Mouse (Mus musculus) heart, embryonic 11.5 days (tissue): Measurements from ENCODE around the gene Ift20. TPM values are rescaled to one million over a fixed set of nuclear protein-coding genes. Genes with fewer than 3 reads are reported as not detected.
"Not testable (repeated sequence)": the region's sequence is repeated elsewhere in the genome, so short reads cannot be mapped to it uniquely, and the experiment has no call there.

Experiments used
- ATAC-seq: fragments of 200-750 bp; cut with Nextera tagmentation; replicated peaks from 2 replicates; pipeline ENCODE4 v1.8.0; 2017; ENCODE audit warnings: moderate library complexity; ENCODE audit not compliant: insufficient number of reproducible peaks, low FRiP score, low TSS enrichment
- H3K27ac ChIP-seq: fragments of 300-500 bp; sonication (generic); 2 replicates; pipeline ENCODE4 v1.5.1; 2014; ENCODE audit warnings: mild to moderate bottlenecking, low read depth, low read length
- H3K27me3 ChIP-seq: fragments of 300-500 bp; sonication (generic); 2 replicates; pipeline ENCODE4 v1.6.1; 2014; ENCODE audit warnings: mild to moderate bottlenecking, low read length, mixed read lengths; ENCODE audit not compliant: control insufficient read depth, insufficient read depth
- H3K36me3 ChIP-seq: fragments of 300-500 bp; sonication (generic); 2 replicates; pipeline ENCODE4 v1.6.1; 2014; ENCODE audit warnings: mild to moderate bottlenecking, low read length, moderate library complexity, mixed read lengths; ENCODE audit not compliant: control insufficient read depth, insufficient read depth
- H3K4me1 ChIP-seq: fragments of 300-500 bp; sonication (generic); 2 replicates; pipeline ENCODE4 v1.6.1; 2014; ENCODE audit warnings: low read length; ENCODE audit not compliant: control insufficient read depth, insufficient read depth
- H3K4me2 ChIP-seq: fragments of 300-500 bp; sonication (generic); 2 replicates; pipeline ENCODE4 v1.6.1; 2014; ENCODE audit warnings: mild to moderate bottlenecking, moderate library complexity
- H3K4me3 ChIP-seq: fragments of 300-500 bp; sonication (generic); 2 replicates; pipeline ENCODE4 v1.5.1; 2014; ENCODE audit warnings: low read depth, low read length
- H3K9ac ChIP-seq: fragments of 300-500 bp; sonication (generic); 2 replicates; pipeline ENCODE4 v1.6.1; 2014; ENCODE audit warnings: mild to moderate bottlenecking, low read depth, low read length, moderate library complexity
- H3K9me3 ChIP-seq: fragments of 300-500 bp; sonication (generic); replicated peaks from 2 replicates; pipeline ENCODE4 v1.6.1; 2016; ENCODE audit warnings: low read length; ENCODE audit not compliant: control insufficient read depth
- WGBS: fragments of 180-500 bp; shearing (Covaris S2); extraction: QIAGEN DNeasy Blood & Tissue Kit; methylation state at CpG from one replicate; pipeline ENCODE4 v1.1.7; 2014; ENCODE audit not compliant: insufficient replicate concordance; 5-methylcytosine and 5-hydroxymethylcytosine counted together
- polyA plus RNA-seq: library from polyadenylated mRNA; unstranded; fragments of >200 nt; fragmentation: Nextera tagmentation; extraction: Ambion mirVana; gene quantifications from 2 replicates; pipeline ENCODE4 v1.2.1, GENCODE M21; 2014

Ift20 gene
- polyA plus RNA-seq, 1 experiment from 2014 or later: 107 TPM

DNA sequence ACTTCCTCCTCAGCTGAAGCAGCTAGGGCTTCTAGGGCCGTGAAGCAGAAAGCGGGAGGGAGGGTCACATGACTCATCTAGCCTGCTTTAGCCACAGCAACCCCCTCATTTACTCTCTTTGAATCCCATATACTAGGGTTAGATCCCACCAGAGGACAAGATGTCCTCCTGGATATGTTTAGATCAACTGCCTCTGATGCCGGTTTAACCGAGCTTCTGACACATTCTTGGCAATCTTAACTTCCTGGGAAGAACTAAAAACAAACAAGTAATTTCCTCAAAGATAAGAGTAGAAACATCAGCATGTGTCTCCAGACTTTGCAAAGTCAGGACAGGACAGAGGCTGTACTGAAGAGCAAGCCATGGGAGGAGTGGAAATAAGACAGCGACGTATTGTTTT, 30.6 kb downstream of the Ift20 start:
- no peaks in the 10 kb centered on the region for H3K9me3 ChIP-seq
- no peak overlapping the region for H3K9ac ChIP-seq
- no peak overlapping the region for H3K4me3 ChIP-seq
- H3K27me3 ChIP-seq: no peaks in the 10 kb centered on the region
- H3K36me3 ChIP-seq: peaks cover 9% of the 10 kb centered on the region
- H3K4me1 ChIP-seq: peaks cover 7% of the 10 kb centered on the region; the same call in 1 of the 2 replicates
- ATAC-seq: no peak
- H3K4me2 ChIP-seq: no peak overlapping the region
- peak overlapping the region; percentile 50; the same call in 1 of the 2 replicates for H3K27ac ChIP-seq
- WGBS: 37% methylated on average over 6 of the region's 6 CpGs

DNA sequence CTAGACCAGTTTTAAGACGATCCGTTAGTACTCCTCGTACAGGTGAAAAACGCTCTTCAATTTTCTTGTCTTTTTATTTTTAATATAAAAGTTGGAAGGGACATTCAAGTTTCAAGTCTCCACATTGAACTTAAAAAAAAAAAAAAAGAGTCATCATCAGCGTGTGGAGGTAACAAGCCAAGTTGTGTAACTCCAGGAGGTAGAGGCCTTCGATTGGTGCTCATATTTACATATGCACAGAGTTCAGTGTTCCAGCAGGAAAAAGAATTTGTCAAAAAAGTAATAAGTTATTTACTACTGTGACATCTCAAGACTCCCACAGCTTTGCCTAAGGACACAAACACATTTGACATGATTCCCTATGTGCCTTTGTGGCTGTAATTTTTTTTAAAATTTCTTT, 31.5 kb downstream of the Ift20 start:
- peaks cover 7% of the 10 kb centered on the region; the same call in 1 of the 2 replicates for H3K4me1 ChIP-seq
- 87% methylated on average over 6 of the region's 6 CpGs for WGBS
- H3K4me3 ChIP-seq: no peak overlapping the region
- peaks cover 9% of the 10 kb centered on the region for H3K36me3 ChIP-seq
- H3K9me3 ChIP-seq: no peaks in the 10 kb centered on the region
- H3K27ac ChIP-seq: no peak overlapping the region
- H3K4me2 ChIP-seq: no peak overlapping the region
- no peak overlapping the region for H3K9ac ChIP-seq
- no peaks in the 10 kb centered on the region for H3K27me3 ChIP-seq
- ATAC-seq: no peak

DNA sequence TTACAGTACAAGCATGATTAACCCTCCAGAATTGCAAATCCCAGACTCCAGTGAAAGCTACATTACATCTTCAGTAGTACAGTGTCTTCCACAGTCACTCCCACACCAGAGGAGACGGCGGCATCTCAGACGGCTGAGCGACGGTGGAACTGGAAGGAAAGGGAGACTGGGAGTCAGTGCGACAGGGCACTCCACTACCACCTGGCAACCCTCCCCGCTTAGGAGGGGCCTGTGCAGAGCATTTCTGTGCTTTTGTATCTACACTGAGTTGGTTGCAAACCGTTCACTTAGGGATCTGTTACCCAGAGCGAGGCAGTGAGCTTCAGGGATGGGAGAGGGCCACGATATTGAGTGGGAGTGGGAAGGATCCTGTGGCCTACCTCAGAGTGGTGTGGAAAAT, 32.7 kb downstream of the Ift20 start:
- Histone ChIP-seq H3K36me3 (peaks cover 12% of the 10 kb centered on the region), H3K4me2 (no peak overlapping the region), H3K9me3 (no peaks in the 10 kb centered on the region), H3K4me1 (peaks cover 7% of the 10 kb centered on the region; the same call in 1 of the 2 replicates), H3K4me3 (no peak overlapping the region), H3K9ac (no peak overlapping the region), H3K27me3 (no peaks in the 10 kb centered on the region), H3K27ac (no peak overlapping the region)
- 81% methylated on average over 10 of the region's 10 CpGs for WGBS
- ATAC-seq: no peak

DNA sequence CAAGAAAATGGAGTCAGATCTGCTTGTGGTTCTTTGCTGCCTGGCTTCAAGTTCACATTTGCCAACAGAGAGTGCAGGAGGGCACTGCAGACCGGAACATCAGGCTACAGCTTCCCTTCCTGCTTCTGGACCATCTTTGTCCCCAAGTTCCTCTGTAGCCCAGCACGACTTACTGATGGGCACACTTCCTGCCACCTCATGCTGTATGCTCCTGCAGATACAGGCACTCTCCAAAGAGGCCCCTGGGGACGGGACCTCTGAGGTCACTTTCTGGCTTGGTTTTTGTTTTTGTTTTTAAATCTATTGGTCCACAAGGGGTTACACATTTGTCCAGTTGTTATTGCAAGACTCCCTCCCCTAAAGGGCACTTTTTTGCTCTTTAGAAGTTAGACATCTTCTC, 33.6 kb downstream of the Ift20 start:
- 65% methylated on average over 3 of the region's 3 CpGs for WGBS
- Histone ChIP-seq H3K4me2 (no peak overlapping the region), H3K4me1 (peaks cover 7% of the 10 kb centered on the region; the same call in 1 of the 2 replicates), H3K9me3 (no peaks in the 10 kb centered on the region), H3K27me3 (no peaks in the 10 kb centered on the region), H3K36me3 (peaks cover 12% of the 10 kb centered on the region), H3K27ac (no peak overlapping the region), H3K9ac (no peak overlapping the region), H3K4me3 (no peak overlapping the region)
- no peak for ATAC-seq

DNA sequence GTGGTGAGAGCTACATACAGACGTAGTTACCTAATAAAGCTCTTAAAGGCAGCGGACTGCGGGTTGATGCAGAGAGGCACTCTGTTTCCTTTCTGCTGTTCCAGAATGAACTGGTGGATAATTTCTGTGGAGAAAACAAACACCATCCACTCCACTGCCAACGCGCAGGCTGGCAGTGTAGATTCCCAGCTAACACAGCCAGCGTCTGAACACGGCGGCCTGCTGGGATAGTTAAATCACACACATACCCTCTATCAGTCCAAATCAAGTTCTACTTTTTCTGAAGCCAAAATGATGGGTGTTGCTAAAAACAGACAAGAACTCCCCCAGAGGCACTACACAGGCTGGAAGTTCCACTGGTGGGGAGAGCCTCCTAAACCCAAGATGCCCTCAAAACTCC, 35.3 kb downstream of the Ift20 start:
- WGBS: 94% methylated on average over 8 of the region's 8 CpGs
- peaks cover 5% of the 10 kb centered on the region; the same call in 1 of the 2 replicates for H3K4me1 ChIP-seq
- H3K36me3 ChIP-seq: peaks cover 11% of the 10 kb centered on the region
- H3K9me3 ChIP-seq: no peaks in the 10 kb centered on the region
- no peak for ATAC-seq
- no peaks in the 10 kb centered on the region for H3K27me3 ChIP-seq
- no peak overlapping the region for H3K4me2 ChIP-seq
- H3K9ac ChIP-seq: no peak overlapping the region
- no peak overlapping the region for H3K4me3 ChIP-seq
- H3K27ac ChIP-seq: no peak overlapping the region

DNA sequence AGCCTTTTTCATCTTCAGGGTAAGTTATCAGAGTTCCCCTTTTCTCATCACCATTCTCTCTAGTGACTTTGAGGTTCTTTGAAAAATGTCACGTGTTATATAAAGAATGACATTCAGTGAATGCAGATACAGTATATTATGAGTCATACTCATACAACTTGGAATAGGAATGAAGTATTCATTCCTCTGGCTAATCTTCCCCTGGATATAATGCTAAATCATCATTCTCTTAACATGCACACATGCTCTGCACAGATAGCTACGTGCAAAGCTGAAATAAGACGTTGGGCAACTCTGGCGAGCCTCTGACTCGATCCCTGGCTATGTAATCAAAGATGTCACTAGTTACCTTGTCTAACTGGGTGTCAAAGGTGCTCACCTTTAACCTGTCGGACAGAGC, 35.7 kb downstream of the Ift20 start:
- WGBS: 86% methylated on average over 6 of the region's 6 CpGs
- no peak overlapping the region for H3K27ac ChIP-seq

DNA sequence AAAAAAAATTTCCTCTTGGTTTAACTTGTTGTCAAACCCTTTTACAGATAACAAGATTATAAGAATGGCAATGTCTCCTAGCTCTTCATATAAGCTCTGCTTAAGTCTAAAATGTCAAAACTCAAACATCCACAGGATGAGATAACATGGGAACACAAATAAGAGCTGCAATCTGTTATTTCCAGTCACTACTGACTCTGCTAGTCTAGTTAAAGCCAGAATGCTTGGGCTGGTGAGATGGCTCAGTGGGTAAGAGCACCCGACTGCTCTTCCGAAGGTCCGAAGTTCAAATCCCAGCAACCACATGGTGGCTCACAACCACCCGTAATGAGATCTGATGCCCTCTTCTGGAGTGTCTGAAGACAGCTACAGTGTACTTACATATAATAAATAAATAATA, 37.9 kb downstream of the Ift20 start:
- H3K27ac ChIP-seq, H3K9ac ChIP-seq, H3K4me2 ChIP-seq, H3K27me3 ChIP-seq, ATAC-seq, H3K9me3 ChIP-seq, H3K4me3 ChIP-seq, H3K4me1 ChIP-seq: not testable (repeated sequence)
- peaks cover 13% of the 10 kb centered on the region for H3K36me3 ChIP-seq
- WGBS: 94% methylated on average over 3 of the region's 4 CpGs

More for the DNA sequence above, 35.7 kb downstream of the Ift20 start:
- Histone ChIP-seq H3K9me3 (no peaks in the 10 kb centered on the region), H3K9ac (no peak overlapping the region), H3K36me3 (peaks cover 13% of the 10 kb centered on the region), H3K4me1 (peaks cover 4% of the 10 kb centered on the region; the same call in 1 of the 2 replicates), H3K27me3 (no peaks in the 10 kb centered on the region), H3K4me2 (no peak overlapping the region), H3K4me3 (no peak overlapping the region)
- no peak for ATAC-seq

DNA sequence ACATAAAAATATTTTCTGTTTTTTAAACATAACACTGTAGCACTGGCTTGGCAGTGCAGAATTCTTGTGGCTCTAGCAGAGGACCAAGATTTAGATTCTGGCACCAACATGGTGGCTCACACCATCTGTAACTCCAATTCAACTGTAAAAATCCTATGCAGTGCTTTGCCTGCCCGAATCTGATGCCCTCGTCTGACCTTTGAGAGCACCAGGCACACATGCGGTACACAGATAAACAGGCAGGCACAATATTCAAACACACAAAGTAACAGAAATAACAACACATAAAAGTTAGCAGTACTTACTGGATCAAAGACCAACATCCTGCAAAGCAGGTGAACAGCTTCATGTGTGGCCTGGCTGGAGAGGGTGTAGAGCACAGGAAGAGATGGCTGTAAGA, 38.4 kb downstream of the Ift20 start:
- WGBS: 86% methylated on average over 3 of the region's 3 CpGs
- no peaks in the 10 kb centered on the region for H3K27me3 ChIP-seq
- H3K4me2 ChIP-seq: no peak overlapping the region
- H3K4me3 ChIP-seq: no peak overlapping the region
- no peak overlapping the region for H3K9ac ChIP-seq
- ATAC-seq: no peak
- H3K9me3 ChIP-seq: no peaks in the 10 kb centered on the region
- no peak overlapping the region for H3K27ac ChIP-seq
- peaks cover 13% of the 10 kb centered on the region for H3K36me3 ChIP-seq
- peaks cover 3% of the 10 kb centered on the region; the same call in 1 of the 2 replicates for H3K4me1 ChIP-seq

DNA sequence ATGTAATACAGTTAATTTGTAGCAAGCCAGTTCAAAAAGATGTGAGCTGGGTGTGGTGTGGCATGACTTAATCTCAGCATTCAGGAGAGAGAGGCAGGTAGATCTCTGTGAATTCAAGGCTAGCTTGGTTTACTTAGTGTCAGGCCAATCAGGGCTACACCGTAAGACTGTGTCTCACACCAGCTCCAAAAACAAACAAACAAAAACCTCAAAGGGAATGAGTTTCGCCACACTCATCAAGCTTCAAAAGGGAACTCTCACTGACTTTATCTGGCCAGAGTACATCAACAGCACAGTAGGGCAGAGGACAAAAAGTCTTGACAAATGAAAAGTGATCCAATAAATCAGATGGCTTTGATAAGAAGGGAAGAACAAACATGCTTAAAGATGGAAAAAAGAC, 38.8 kb downstream of the Ift20 start:
- H3K4me2 ChIP-seq: no peak overlapping the region
- H3K4me1 ChIP-seq: no peaks in the 10 kb centered on the region; the same call in 1 of the 2 replicates
- H3K27ac ChIP-seq: no peak overlapping the region
- H3K27me3 ChIP-seq: no peaks in the 10 kb centered on the region
- no peak overlapping the region for H3K4me3 ChIP-seq
- no peak for ATAC-seq
- H3K9me3 ChIP-seq: no peaks in the 10 kb centered on the region
- 45% methylated on average over 2 of the region's 2 CpGs for WGBS
- H3K9ac ChIP-seq: no peak overlapping the region
- peaks cover 13% of the 10 kb centered on the region for H3K36me3 ChIP-seq
